Comparison of ENCODE assay signal across 13 mouse cellular contexts in genomic region chr8:24220222-24220621, GRCm38 (mm10).
DNase-seq lines count a peak whose midpoint lies in the region; ATAC-seq and TF ChIP-seq lines count a peak whose summit lies in the region.
"Had no signal": no experiment of that assay in that cellular context is flagged by ENCODE, and none has a peak within 500 bp of the region (broad histone marks: within the 10 kb centered on the region; RNA-seq: fewer than 3 reads in every experiment).

No protein-coding gene starts in this region.

- TF ChIP-seq CTCF in midbrain, postnatal 0 days (IDR thresholded peaks at IDR 0.05), result no peak

- peaks cover 6 to 11% of the 10 kb centered on the region in 2 experiments for H3K4me1 ChIP-seq in heart, embryonic 14.5 days (ENCODE audit: control insufficient read depth in 2 of 2, insufficient read depth in 2 of 2, low read length in 2 of 2)
- H3K4me1 ChIP-seq in midbrain, embryonic 14.5 days (ENCODE audit: control insufficient read depth, insufficient read depth, low read length), result no peaks in the 10 kb centered on the region
- no peaks in the 10 kb centered on the region for H3K4me1 ChIP-seq in midbrain, embryonic 10.5 days
- no peaks in the 10 kb centered on the region for H3K4me1 ChIP-seq in midbrain, postnatal 0 days (ENCODE audit: insufficient read depth, low read length)

- H3K9me3 ChIP-seq in heart, embryonic 14.5 days (ENCODE audit: control insufficient read depth, low read length), result no peaks in the 10 kb centered on the region
- H3K9me3 ChIP-seq in midbrain, embryonic 14.5 days (ENCODE audit: control insufficient read depth, low read length), result no peaks in the 10 kb centered on the region
- no peaks in the 10 kb centered on the region for H3K9me3 ChIP-seq in midbrain, embryonic 10.5 days (replicated peaks)
- no peaks in the 10 kb centered on the region for H3K9me3 ChIP-seq in midbrain, postnatal 0 days (ENCODE audit: low read length)

- no peaks in the 10 kb centered on the region for H3K27me3 ChIP-seq in heart, embryonic 14.5 days (ENCODE audit: control insufficient read depth, insufficient read depth, low read length)
- H3K27me3 ChIP-seq in midbrain, embryonic 14.5 days (ENCODE audit: control insufficient read depth, insufficient read depth, low read length), result no peaks in the 10 kb centered on the region
- no peaks in the 10 kb centered on the region for H3K27me3 ChIP-seq in midbrain, embryonic 10.5 days (ENCODE audit: low read depth, poor library complexity, severe bottlenecking)
- H3K27me3 ChIP-seq in midbrain, postnatal 0 days (ENCODE audit: insufficient read depth, low read length), result no peaks in the 10 kb centered on the region

- peak overlapping the region; percentile 32; the same call in 1 of the 2 replicates for H3K4me2 ChIP-seq in heart, embryonic 14.5 days (ENCODE audit: low read length)
- no peak overlapping the region for H3K4me2 ChIP-seq in midbrain, embryonic 14.5 days (ENCODE audit: low read length)
- 0 out of 2 replicates have a peak overlapping the region, but pooled peaks have one; percentile 9 for H3K4me2 ChIP-seq in midbrain, postnatal 0 days (ENCODE audit: low read depth, low read length, poor library complexity, severe bottlenecking)

- no peak overlapping the region for H3K9ac ChIP-seq in heart, embryonic 14.5 days (ENCODE audit: low read length)
- H3K9ac ChIP-seq in midbrain, embryonic 14.5 days (replicated peaks; ENCODE audit: low read length), result no peak overlapping the region
- H3K9ac ChIP-seq in midbrain, postnatal 0 days (replicated peaks; ENCODE audit: low read length, poor library complexity, severe bottlenecking), result no peak overlapping the region

- H3K36me3 ChIP-seq in heart, embryonic 14.5 days (ENCODE audit: control insufficient read depth, insufficient read depth, low read length), result no peaks in the 10 kb centered on the region
- H3K36me3 ChIP-seq in midbrain, embryonic 14.5 days (ENCODE audit: control insufficient read depth, insufficient read depth, low read length), result no peaks in the 10 kb centered on the region
- no peaks in the 10 kb centered on the region for H3K36me3 ChIP-seq in midbrain, embryonic 10.5 days
- H3K36me3 ChIP-seq in midbrain, postnatal 0 days (ENCODE audit: insufficient read depth, low read length), result no peaks in the 10 kb centered on the region

- intact Hi-C loops in heart, postnatal 36 days (cut with DNase I), result no loop called here

- 56% methylated on average over 8 of the region's 8 CpGs for WGBS in heart, embryonic 14.5 days
- 65% methylated on average over 8 of the region's 8 CpGs for WGBS in midbrain, embryonic 14.5 days
- WGBS in midbrain, embryonic 10.5 days, result 86% methylated on average over 8 of the region's 8 CpGs
- 45% methylated on average over 8 of the region's 8 CpGs for WGBS in midbrain, postnatal 0 days

- DNase-seq in heart, postnatal 36 days, result no peak
- DNase-seq in midbrain, embryonic 14.5 days, result peak; percentile 22
- no peak for DNase-seq in midbrain, embryonic 10.5 days (ENCODE audit: low spot score)
- no peak for DNase-seq in midbrain, postnatal 0 days (ENCODE audit: low spot score)
- no peak for DNase-seq in adrenal gland, postnatal 36 days
- DNase-seq in embryo, embryonic 10.5 days (ENCODE audit: low spot score), result no peak
- DNase-seq: cerebellum, adult 9-10 months; heart, adult 2 months; kidney, adult 8-10 months; lung, adult 2 months had no signal

- no peak overlapping the region for H3K27ac ChIP-seq in heart, embryonic 14.5 days (replicated peaks in 1 of 2; ENCODE audit: control insufficient read depth in 1 of 2, insufficient read depth in 1 of 2, low read depth in 2 of 2, low read length in 2 of 2)
- H3K27ac ChIP-seq in midbrain, embryonic 14.5 days (replicated peaks; ENCODE audit: low read depth, low read length), result 0 out of 2 replicates have a peak overlapping the region, but pooled peaks have one; percentile 0
- H3K27ac ChIP-seq in midbrain, embryonic 10.5 days (replicated peaks), result no peak overlapping the region
- peak overlapping the region; percentile 32; the same call in 1 of the 2 replicates for H3K27ac ChIP-seq in midbrain, postnatal 0 days (ENCODE audit: low read depth, low read length)
- H3K27ac ChIP-seq: heart, adult 2 months had no signal

- no peak overlapping the region for H3K4me3 ChIP-seq in heart, embryonic 14.5 days (ENCODE audit: control insufficient read depth in 1 of 2, insufficient read depth in 1 of 2, low read depth in 1 of 2, low read length in 2 of 2)
- H3K4me3 ChIP-seq in midbrain, embryonic 14.5 days (replicated peaks; ENCODE audit: low read depth, low read length), result no peak overlapping the region
- no peak overlapping the region for H3K4me3 ChIP-seq in midbrain, embryonic 10.5 days
- no peak overlapping the region for H3K4me3 ChIP-seq in midbrain, postnatal 0 days (ENCODE audit: low read depth, low read length)
- H3K4me3 ChIP-seq: erythroblast, embryonic 14.5 days; heart, adult 2 months had no signal

- no peak for ATAC-seq in heart, embryonic 14.5 days (ENCODE audit: insufficient number of reproducible peaks, insufficient read depth, low FRiP score, low read depth)
- no peak for ATAC-seq in midbrain, embryonic 14.5 days (ENCODE audit: low FRiP score, low TSS enrichment)
- ATAC-seq in midbrain, postnatal 0 days (ENCODE audit: low FRiP score), result no peak
- no peak for ATAC-seq in inflammation-experienced regulatory T-cells, adult 6 months

Comparison
In these comparisons a context has a peak if more than half of its experiments do, and no peak if none do; other contexts are left out.
1. H3K27ac ChIP-seq: peak in midbrain, embryonic 14.5 days (single experiment) and midbrain, postnatal 0 days (single experiment); none in heart, embryonic 14.5 days (0 of 2) and midbrain, embryonic 10.5 days (single experiment).